Mouse (Mus musculus): Measurements from ENCODE around the gene Adamts3.

GRCm38 (mm10) chr5:89674066-89674848 lies 208.9 kb downstream of the Adamts3 start:
- no peak for TF ChIP-seq POLR2AphosphoS2 (IDR thresholded peaks at IDR 0.05; ENCODE audit: insufficient read length, low read depth)
- TF ChIP-seq POLR2A (IDR thresholded peaks at IDR 0.05; ENCODE audit: insufficient read length, low read depth): no peak
- no peak for TF ChIP-seq USF1 (IDR thresholded peaks at IDR 0.05; ENCODE audit: low read depth)
- no peak for TF ChIP-seq MAX (IDR thresholded peaks at IDR 0.05; ENCODE audit: low read depth)

Data from myocyte (in vitro differentiated cells).